Mouse (Mus musculus) testis, adult 2 months (tissue): Measurements from ENCODE around the gene Slc25a33.

Source experiments
- CTCF ChIP-seq: fragments of 200-500 bp; IDR thresholded peaks from 2 replicates; pipeline ENCODE4 v1.5.1; 2012; ENCODE audit warnings: low read depth, mild to moderate bottlenecking, inconsistent platforms, low read length, moderate library complexity; ENCODE audit not compliant: control insufficient read depth, insufficient read depth, insufficient replicate concordance
- POLR2A ChIP-seq: fragments of 200-500 bp; IDR thresholded peaks from 2 replicates; pipeline ENCODE4 v1.6.1; 2012; ENCODE audit warnings: low read depth, mild to moderate bottlenecking, inconsistent platforms, low read length, moderate library complexity; ENCODE audit not compliant: control insufficient read depth

DNA sequence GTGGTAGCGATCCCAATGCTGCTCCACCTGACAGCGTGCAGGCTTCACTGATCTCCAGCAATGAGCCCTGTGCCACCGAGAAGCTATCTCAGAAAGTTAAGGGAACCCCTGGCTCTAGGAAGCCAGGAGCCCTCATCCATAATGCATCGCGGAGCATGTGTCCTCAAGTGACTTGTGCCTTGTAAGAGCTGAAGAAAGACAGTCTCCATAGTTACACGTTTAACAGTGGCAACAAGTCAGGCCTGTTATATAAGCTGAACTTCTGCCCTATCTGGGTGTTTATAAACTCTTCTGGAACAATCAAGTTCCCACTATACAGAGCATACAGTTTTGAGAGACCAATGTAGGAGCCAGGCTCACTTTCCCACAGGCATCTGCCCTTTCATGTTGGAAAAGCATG, 15.7 kb downstream of the Slc25a33 start:
- TF ChIP-seq CTCF: no peak
- TF ChIP-seq POLR2A: no peak
